Mouse (Mus musculus): Measurements from ENCODE around the gene Gm9117. TPM values are rescaled to one million over a fixed set of nuclear protein-coding genes. Genes with fewer than 3 reads are reported as not detected.
"Not testable (repeated sequence)": the region's sequence is repeated elsewhere in the genome, so short reads cannot be mapped to it uniquely, and the experiment has no call there.

Gene Gm9117
- polyA plus RNA-seq (2016; fragmentation: Nextera tagmentation; extraction: Ambion mirVana): not detected in 2 replicates

DNA sequence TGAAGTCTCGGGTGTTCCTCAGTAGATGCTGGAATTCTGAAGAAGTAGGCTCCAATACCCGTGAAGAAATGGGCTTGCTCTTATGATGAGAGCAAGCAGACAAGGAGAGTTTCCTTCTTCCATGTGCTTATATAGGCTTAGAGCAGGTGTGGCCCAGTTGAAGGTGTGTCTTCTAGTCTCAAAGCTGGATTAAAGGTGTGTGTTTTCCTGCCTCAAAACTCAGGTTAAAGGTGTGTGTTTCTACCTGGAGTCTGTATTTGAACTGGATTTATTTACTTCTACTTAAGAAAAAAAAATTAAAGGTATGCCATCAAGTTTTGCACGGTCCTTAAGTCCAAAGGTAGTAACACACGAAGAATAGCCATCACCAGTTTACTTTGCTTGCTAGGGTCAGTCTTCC lies at the start of gene Gm9117:
TSS of gene Gm9117 (minus strand) at position 101 of the 400 bp plus-strand sequence.
- H3K9me3 ChIP-seq; H3K4me1 ChIP-seq; H3K9ac ChIP-seq; ATAC-seq (ENCODE audit: insufficient number of reproducible peaks, insufficient read depth, low FRiP score, low TSS enrichment); H3K27me3 ChIP-seq; H3K27ac ChIP-seq; H3K4me3 ChIP-seq; H3K4me2 ChIP-seq (replicated peaks); H3K36me3 ChIP-seq: not testable (repeated sequence)
- 79% methylated on average over 4 of the region's 4 CpGs for WGBS

DNA sequence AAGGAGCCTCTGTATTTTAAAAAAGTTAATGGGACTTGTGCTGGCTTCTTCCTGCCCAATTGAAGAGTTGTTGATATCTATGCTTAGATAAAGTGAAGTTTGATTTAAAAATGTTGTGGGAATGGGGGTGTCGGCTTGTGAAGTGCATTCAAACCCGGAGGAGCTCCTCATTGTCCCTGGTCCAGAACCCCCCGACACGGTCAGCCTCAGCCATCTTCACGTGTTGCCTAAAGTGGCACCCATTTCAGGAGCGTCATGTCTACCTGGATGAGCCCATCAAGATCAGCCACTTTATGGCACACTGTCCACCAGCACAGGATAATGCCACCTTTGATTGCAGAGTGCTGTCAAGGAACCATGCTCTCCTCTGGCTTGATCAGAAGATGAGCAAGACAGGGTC lies 25.6 kb upstream of the Gm9117 start:
- H3K27me3 ChIP-seq; H3K4me2 ChIP-seq (replicated peaks); ATAC-seq (ENCODE audit: insufficient number of reproducible peaks, insufficient read depth, low FRiP score, low TSS enrichment); H3K27ac ChIP-seq; H3K4me3 ChIP-seq; H3K36me3 ChIP-seq; H3K9me3 ChIP-seq; H3K9ac ChIP-seq; H3K4me1 ChIP-seq: not testable (repeated sequence)
- 94% methylated on average over 6 of the region's 6 CpGs for WGBS

DNA sequence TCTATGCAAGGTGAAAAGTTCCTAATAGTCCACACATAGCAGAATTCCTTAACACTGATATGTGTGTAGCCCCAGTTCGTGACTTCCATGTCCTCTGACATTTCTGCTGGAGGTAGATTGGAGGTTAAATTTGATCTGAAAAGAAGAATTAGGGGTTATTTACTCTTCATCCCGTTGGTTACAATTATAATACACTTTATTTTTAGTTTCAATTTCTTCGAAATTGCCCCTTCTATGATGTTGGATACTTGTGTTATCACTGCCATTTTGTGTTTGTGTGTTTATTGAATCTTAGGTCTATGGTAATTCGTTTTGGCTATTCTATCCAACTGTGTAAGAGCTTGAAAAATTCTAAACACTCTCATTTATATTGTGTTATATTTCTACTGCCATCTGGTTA lies 17.9 kb upstream of the Gm9117 start, which contains the start of gene Tdpoz5:
TSS of gene Tdpoz5 (minus strand) at position 101 of the 400 bp plus-strand sequence.
- H3K27ac ChIP-seq; H3K36me3 ChIP-seq; H3K4me3 ChIP-seq; H3K27me3 ChIP-seq; H3K4me2 ChIP-seq (replicated peaks); H3K4me1 ChIP-seq; H3K9me3 ChIP-seq; H3K9ac ChIP-seq; ATAC-seq (ENCODE audit: insufficient number of reproducible peaks, insufficient read depth, low FRiP score, low TSS enrichment): not testable (repeated sequence)
- 84% methylated on average over 2 of the region's 4 CpGs for WGBS

DNA sequence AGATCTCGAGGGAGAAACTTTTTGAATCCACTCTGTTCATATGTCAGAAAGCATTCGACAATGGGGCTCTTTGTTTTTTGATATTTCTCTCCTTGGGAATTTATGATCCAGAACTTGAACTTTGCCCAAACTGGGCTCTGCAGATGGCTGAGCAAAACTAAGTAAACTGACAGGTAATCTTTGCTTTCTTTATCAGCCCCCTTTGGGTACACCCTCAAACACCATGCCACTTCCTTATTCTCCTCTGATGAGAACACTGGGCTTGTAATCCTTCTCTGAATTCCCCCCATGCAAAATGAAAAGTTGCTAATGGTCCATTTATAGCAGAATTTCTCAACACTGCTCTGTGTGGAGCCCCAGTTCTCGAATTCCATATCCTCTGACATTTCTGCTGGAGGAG lies 5.0 kb downstream of the Gm9117 start:
- 56% methylated on average over 1 of the region's 3 CpGs for WGBS
- not testable (repeated sequence) for H3K36me3 ChIP-seq; H3K4me1 ChIP-seq; H3K27ac ChIP-seq; H3K9me3 ChIP-seq; ATAC-seq (ENCODE audit: insufficient number of reproducible peaks, insufficient read depth, low FRiP score, low TSS enrichment); H3K4me3 ChIP-seq; H3K27me3 ChIP-seq; H3K4me2 ChIP-seq (replicated peaks); H3K9ac ChIP-seq

Other genes starting within 250 kb of the Gm9117 start
- gene Gm5773, start 170.5 kb downstream of the Gm9117 start, polyA plus RNA-seq (2016; fragmentation: Nextera tagmentation; extraction: Ambion mirVana): not detected in 2 replicates
- gene Tdpoz4, start 147.1 kb downstream of the Gm9117 start, polyA plus RNA-seq (2016; fragmentation: Nextera tagmentation; extraction: Ambion mirVana): not detected in 2 replicates
- not detected in 2 replicates for gene Tdpoz3, start 117.5 kb downstream of the Gm9117 start, polyA plus RNA-seq (2016; fragmentation: Nextera tagmentation; extraction: Ambion mirVana)
- not detected in 2 replicates for gene Tdpoz5, start 17.8 kb upstream of the Gm9117 start, polyA plus RNA-seq (2016; fragmentation: Nextera tagmentation; extraction: Ambion mirVana)
- not detected in 2 replicates for gene Gm9125, start 111.3 kb upstream of the Gm9117 start, polyA plus RNA-seq (2016; fragmentation: Nextera tagmentation; extraction: Ambion mirVana)
- not detected in 2 replicates for gene Gm10697, start 129.1 kb upstream of the Gm9117 start, polyA plus RNA-seq (2016; fragmentation: Nextera tagmentation; extraction: Ambion mirVana)
- not detected in 2 replicates for gene Gm10696, start 234.7 kb upstream of the Gm9117 start, polyA plus RNA-seq (2016; fragmentation: Nextera tagmentation; extraction: Ambion mirVana)

All from embryonic facial prominence, embryonic 12.5 days (tissue).